Mouse (Mus musculus) small intestine, adult 2 months (tissue): Measurements from ENCODE around the gene Mllt10.

Source experiments
- CTCF ChIP-seq: fragments of 200-500 bp; IDR thresholded peaks from 2 replicates; pipeline ENCODE4 v1.5.1; 2012; ENCODE audit warnings: low read depth, mild to moderate bottlenecking, control low read depth, inconsistent platforms, low read length, moderate library complexity, mixed read lengths; ENCODE audit not compliant: insufficient replicate concordance, insufficient read length; ENCODE audit errors: extremely low read depth
- POLR2A ChIP-seq: fragments of 200-500 bp; IDR thresholded peaks from 2 replicates; pipeline ENCODE4 v1.6.1; 2012; ENCODE audit warnings: low read depth, mild to moderate bottlenecking, control low read depth, inconsistent platforms, low read length, moderate library complexity

DNA sequence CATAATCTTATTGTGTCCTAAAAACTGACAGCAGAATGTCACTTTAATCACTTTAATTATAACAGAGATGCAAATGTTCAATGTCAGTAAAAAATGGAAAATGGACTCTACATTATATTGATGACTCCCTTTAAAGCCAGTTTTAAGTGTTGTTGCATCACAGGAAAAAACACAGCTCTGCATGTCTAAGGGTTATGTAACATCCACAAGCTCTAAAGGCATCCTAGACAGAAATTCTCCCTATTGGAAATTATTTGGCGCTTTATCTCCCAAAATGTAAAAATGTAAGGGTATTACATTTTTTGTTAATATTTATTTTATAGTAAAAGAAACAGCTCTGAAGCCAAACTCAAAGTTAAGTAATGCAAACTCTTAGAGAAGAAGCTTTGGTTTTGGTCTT is 4.9 kb downstream of the Mllt10 start:
- TF ChIP-seq CTCF, result no peak
- TF ChIP-seq POLR2A, result no peak
